Mouse (Mus musculus) midbrain, embryonic 13.5 days (tissue): ENCODE data around the gene Gm7995. TPM values are rescaled to one million over a fixed set of nuclear protein-coding genes. Genes with fewer than 3 reads are reported as not detected.
"Not testable (repeated sequence)": the region's sequence is repeated elsewhere in the genome, so short reads cannot be mapped to it uniquely, and the experiment has no call there.

Source experiments
- ATAC-seq: fragments of 200-750 bp; cut with Nextera tagmentation; 2 replicates; pipeline ENCODE4 v1.8.0; 2017; ENCODE audit warnings: mild to moderate bottlenecking, moderate TSS enrichment, moderate library complexity
- H3K27ac ChIP-seq: fragments of 300-500 bp; sonication (generic); 2 replicates; pipeline ENCODE4 v1.5.1; 2015; ENCODE audit warnings: inconsistent platforms, mild to moderate bottlenecking, moderate library complexity
- H3K27me3 ChIP-seq: fragments of 300-500 bp; sonication (generic); 2 replicates; pipeline ENCODE4 v1.6.1; 2015; ENCODE audit warnings: mild to moderate bottlenecking, inconsistent platforms
- H3K36me3 ChIP-seq: fragments of 300-500 bp; sonication (generic); 2 replicates; pipeline ENCODE4 v1.6.1; 2015; ENCODE audit warnings: mild to moderate bottlenecking, inconsistent platforms
- H3K4me1 ChIP-seq: fragments of 300-500 bp; sonication (generic); replicated peaks from 2 replicates; pipeline ENCODE4 v1.6.1; 2015; ENCODE audit warnings: inconsistent platforms
- H3K4me2 ChIP-seq: fragments of 300-500 bp; sonication (generic); replicated peaks from 2 replicates; pipeline ENCODE4 v1.6.1; 2015; ENCODE audit warnings: moderate library complexity, mild to moderate bottlenecking, inconsistent platforms
- H3K4me3 ChIP-seq: fragments of 300-500 bp; sonication (generic); replicated peaks from 2 replicates; pipeline ENCODE4 v1.5.1; 2015; ENCODE audit warnings: mild to moderate bottlenecking, inconsistent platforms
- H3K9ac ChIP-seq: fragments of 300-500 bp; sonication (generic); replicated peaks from 2 replicates; pipeline ENCODE4 v1.6.1; 2015; ENCODE audit warnings: mild to moderate bottlenecking, inconsistent platforms
- H3K9me3 ChIP-seq: fragments of 300-500 bp; sonication (generic); 2 replicates; pipeline ENCODE4 v1.6.1; 2016; ENCODE audit warnings: mild to moderate bottlenecking, inconsistent platforms
- WGBS: fragments of 180-500 bp; shearing (Covaris S2); methylation state at CpG from one replicate; pipeline ENCODE4 v1.1.7; 2015; 5-methylcytosine and 5-hydroxymethylcytosine counted together
- microRNA-seq: library from miRNA; unstranded; fragments of <30 nt; microRNA quantifications from one replicate; pipeline ENCODE4, GENCODE M21; 2016
- polyA plus RNA-seq: library from polyadenylated mRNA; unstranded; fragments of >200 nt; fragmentation: Nextera tagmentation; extraction: Ambion mirVana; gene quantifications from 2 replicates; pipeline ENCODE4 v1.2.1, GENCODE M21; 2015

The Gm7995 gene
- polyA plus RNA-seq: not detected in 2 replicates

DNA sequence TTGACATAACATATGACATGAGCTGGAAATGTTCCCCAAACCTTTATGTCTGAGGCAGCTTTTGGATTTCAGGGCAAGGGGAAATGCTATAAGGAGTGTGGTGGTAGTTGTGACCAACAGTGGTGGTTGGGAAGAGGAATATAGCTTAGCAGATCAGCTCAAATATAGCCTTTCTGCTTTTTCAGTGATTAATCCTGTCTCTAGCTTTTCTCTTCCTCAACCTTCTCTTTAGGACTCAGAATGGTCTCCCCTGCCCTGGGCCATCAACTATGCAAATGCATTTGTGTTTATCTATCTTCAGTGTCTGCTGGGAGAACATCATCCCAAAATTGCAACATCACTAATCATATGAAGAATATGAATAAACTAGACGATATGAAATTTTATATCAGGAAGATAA is at the start of gene Gm7995:
Gene Gm7995 (plus strand): TSS at position 301 of the 400 bp plus-strand sequence.
- no CpG with 5 or more reads among the region's 1 CpGs for WGBS
- H3K36me3 ChIP-seq, H3K27me3 ChIP-seq, ATAC-seq, H3K4me3 ChIP-seq, H3K9me3 ChIP-seq, H3K4me1 ChIP-seq, H3K4me2 ChIP-seq, H3K9ac ChIP-seq, H3K27ac ChIP-seq: not testable (repeated sequence)

GRCm38 (mm10) chr14:42297258-42297657 is 12.8 kb upstream of the Gm7995 start, which contains the start of gene Gm9611:
TSS of gene Gm9611 (minus strand) at chr14:42297358.
- not testable (repeated sequence) for H3K36me3 ChIP-seq, H3K27ac ChIP-seq, H3K9ac ChIP-seq, H3K4me2 ChIP-seq, ATAC-seq, H3K9me3 ChIP-seq, H3K4me1 ChIP-seq, H3K4me3 ChIP-seq, H3K27me3 ChIP-seq
- 88% methylated on average over 1 of the region's 3 CpGs for WGBS

Small RNAs within 50 kb of the gene (microRNA-seq; reads per million reads assigned to microRNA genes)
- gene Gm25208 (not detected), gene Gm25892 (not detected)

Other genes with a start within 250 kb of the Gm7995 start
- not detected in 2 replicates for gene Gm7951, start 192.8 kb upstream of the Gm7995 start, polyA plus RNA-seq
- gene Gm17027, start 147.6 kb upstream of the Gm7995 start, polyA plus RNA-seq: not detected in 2 replicates
- gene Gm3573, start 119.4 kb upstream of the Gm7995 start, polyA plus RNA-seq: not detected in 2 replicates
- not detected in 2 replicates for gene Gm17026, start 50.2 kb upstream of the Gm7995 start, polyA plus RNA-seq
- not detected in 2 replicates for gene Gm9611, start 12.9 kb upstream of the Gm7995 start, polyA plus RNA-seq
- gene Gm8005, start 129.5 kb downstream of the Gm7995 start, polyA plus RNA-seq: not detected in 2 replicates
- gene Gm8011, start 153.7 kb downstream of the Gm7995 start, polyA plus RNA-seq: not detected in 2 replicates
- gene Gm8020, start 192.1 kb downstream of the Gm7995 start, polyA plus RNA-seq: not detected in 2 replicates
- gene Gm8024, start 214.1 kb downstream of the Gm7995 start, polyA plus RNA-seq: not detected in 2 replicates